Mouse (Mus musculus): ENCODE data around the gene Abcb8. TPM values are rescaled to one million over a fixed set of nuclear protein-coding genes. Genes with fewer than 3 reads are reported as not detected.

The Abcb8 gene
- polyA plus RNA-seq, 1 experiment from 2014 or later: 37.1 TPM

Other genes starting within 250 kb of the Abcb8 start
- gene Nupl2, start 228.7 kb upstream of the Abcb8 start, polyA plus RNA-seq (2014; fragmentation: Nextera tagmentation; extraction: Ambion mirVana): 13.8 and 15.1 TPM in 2 replicates
- gene Kcnh2, start 42.1 kb upstream of the Abcb8 start, polyA plus RNA-seq (2014; fragmentation: Nextera tagmentation; extraction: Ambion mirVana): 4.7 and 5.2 TPM in 2 replicates
- 4.6 and 7.6 TPM in 2 replicates for gene Nos3, start 28.9 kb upstream of the Abcb8 start, polyA plus RNA-seq (2014; fragmentation: Nextera tagmentation; extraction: Ambion mirVana)
- gene Atg9b, start 1.5 kb upstream of the Abcb8 start, polyA plus RNA-seq (2014; fragmentation: Nextera tagmentation; extraction: Ambion mirVana): 0.48 and 0.74 TPM in 2 replicates
- gene Asic3, start 19.7 kb downstream of the Abcb8 start, polyA plus RNA-seq (2014; fragmentation: Nextera tagmentation; extraction: Ambion mirVana): not detected in 2 replicates
- gene Cdk5, start 29.9 kb downstream of the Abcb8 start, polyA plus RNA-seq (2014; fragmentation: Nextera tagmentation; extraction: Ambion mirVana): 106 and 113 TPM in 2 replicates
- gene Slc4a2, start 30.2 kb downstream of the Abcb8 start, polyA plus RNA-seq (2014; fragmentation: Nextera tagmentation; extraction: Ambion mirVana): 11.5 and 14.6 TPM in 2 replicates
- 89.3 and 94.3 TPM in 2 replicates for gene Fastk, start 51.6 kb downstream of the Abcb8 start, polyA plus RNA-seq (2014; fragmentation: Nextera tagmentation; extraction: Ambion mirVana)
- 45.5 and 47.5 TPM in 2 replicates for gene Tmub1, start 54.2 kb downstream of the Abcb8 start, polyA plus RNA-seq (2014; fragmentation: Nextera tagmentation; extraction: Ambion mirVana)
- gene Agap3, start 58.5 kb downstream of the Abcb8 start, polyA plus RNA-seq (2014; fragmentation: Nextera tagmentation; extraction: Ambion mirVana): 47.5 and 49.5 TPM in 2 replicates
- 0.49 and 0.51 TPM in 2 replicates for gene Gbx1, start 133.5 kb downstream of the Abcb8 start, polyA plus RNA-seq (2014; fragmentation: Nextera tagmentation; extraction: Ambion mirVana)
- 0.09 and 0.17 TPM in 2 replicates for gene Asb10, start 147.3 kb downstream of the Abcb8 start, polyA plus RNA-seq (2014; fragmentation: Nextera tagmentation; extraction: Ambion mirVana)
- 0.06 and 0.09 TPM in 2 replicates for gene 4931409K22Rik, start 163.1 kb downstream of the Abcb8 start, polyA plus RNA-seq (2014; fragmentation: Nextera tagmentation; extraction: Ambion mirVana)
- gene Abcf2, start 183.8 kb downstream of the Abcb8 start, polyA plus RNA-seq (2014; fragmentation: Nextera tagmentation; extraction: Ambion mirVana): 111 and 112 TPM in 2 replicates
- gene Chpf2, start 193.1 kb downstream of the Abcb8 start, polyA plus RNA-seq (2014; fragmentation: Nextera tagmentation; extraction: Ambion mirVana): 10.6 and 13.8 TPM in 2 replicates
- gene Smarcd3, start 230.7 kb downstream of the Abcb8 start, polyA plus RNA-seq (2014; fragmentation: Nextera tagmentation; extraction: Ambion mirVana): 170 and 177 TPM in 2 replicates